Mouse (Mus musculus) CH12.LX (cell line): ENCODE measurements around the gene Fez1.

Source experiments
- CTCF ChIP-seq, 2 experiments: IDR thresholded peaks in 1 of 2; conservative IDR thresholded peaks in 1 of 2; 2 replicates each; pipeline ENCODE4 v1.5.1; 2011 to 2012; ENCODE audit warnings: low read depth in 2 of 2, low read length in 2 of 2, improper control_type of control experiment in 1 of 2, inconsistent platforms in 1 of 2, mild to moderate bottlenecking in 1 of 2, moderate library complexity in 1 of 2
- GABPA ChIP-seq: IDR thresholded peaks from 2 replicates; pipeline ENCODE4 v1.6.1; 2012; ENCODE audit warnings: low read depth, low read length, improper control_type of control experiment, inconsistent platforms; ENCODE audit not compliant: insufficient replicate concordance
- MAFK ChIP-seq: IDR thresholded peaks from 2 replicates; pipeline ENCODE4 v1.6.1; 2011; ENCODE audit warnings: low read length, improper control_type of control experiment; ENCODE audit not compliant: insufficient replicate concordance
- MEF2A ChIP-seq: IDR thresholded peaks from 2 replicates; pipeline ENCODE4 v1.6.1; 2014; ENCODE audit warnings: low read depth, mild to moderate bottlenecking, inconsistent platforms, low read length, improper control_type of control experiment, borderline replicate concordance
- POLR2A ChIP-seq: IDR thresholded peaks from 2 replicates; pipeline ENCODE4 v1.6.1; 2011; ENCODE audit warnings: low read depth, mild to moderate bottlenecking, improper control_type of control experiment, low read length
- RAD21 ChIP-seq: IDR thresholded peaks from 2 replicates; pipeline ENCODE4 v1.6.1; 2011; ENCODE audit warnings: low read depth, mild to moderate bottlenecking, low read length, improper control_type of control experiment, moderate library complexity
- SMC3 ChIP-seq: IDR thresholded peaks from 2 replicates; pipeline ENCODE4 v1.6.1; 2011; ENCODE audit warnings: low read depth, low read length, improper control_type of control experiment

DNA sequence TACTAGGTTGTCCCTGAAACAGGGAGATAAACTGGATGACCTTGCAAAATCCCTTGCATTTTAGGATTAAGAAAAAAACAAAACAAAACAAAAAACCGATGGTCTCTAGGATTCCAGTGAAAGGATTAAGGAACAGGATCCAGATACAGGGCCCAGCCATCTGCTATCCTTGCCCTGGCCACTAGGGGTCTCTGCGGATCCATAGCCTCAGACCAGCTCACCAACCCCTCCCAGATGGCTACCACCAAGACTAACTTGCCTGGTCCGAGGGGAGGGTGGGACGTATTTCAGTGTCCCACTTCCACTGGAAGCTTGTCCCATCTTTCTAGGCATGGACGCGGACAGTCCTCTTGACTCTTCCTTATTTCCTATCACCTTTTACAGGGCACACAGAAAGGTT is 94.7 kb downstream of the Fez1 start:
- no peak for TF ChIP-seq MEF2A
- TF ChIP-seq SMC3 = peak; percentile 60
- no peak for TF ChIP-seq GABPA
- no peak for TF ChIP-seq POLR2A
- TF ChIP-seq CTCF (conservative IDR thresholded peaks at IDR 0.05 in 1 of 2, IDR thresholded peaks at IDR 0.05 in 1 of 2; ENCODE audit: low read depth in 2 of 2, low read length in 2 of 2) = peak; percentile 80 to 90
- TF ChIP-seq RAD21 = peak; percentile 73
- no peak for TF ChIP-seq MAFK
